Mouse (Mus musculus) embryonic facial prominence, embryonic 14.5 days (tissue): ENCODE measurements around the gene Gm5485. TPM values are rescaled to one million over a fixed set of nuclear protein-coding genes. Genes with fewer than 3 reads are reported as not detected.
A peak's percentile ranks its signal among the peaks of the same experiment; 100 is the strongest.

Experiments
- ATAC-seq: fragments of 200-750 bp; cut with Nextera tagmentation; 2 replicates; pipeline ENCODE4 v1.8.0; 2017; ENCODE audit warnings: low read depth, moderate number of reproducible peaks, moderate TSS enrichment
- DNase-seq: peaks from one replicate; pipeline ENCODE4 v3.0.0-alpha.2; 2015; ENCODE audit warnings: low spot score
- H3K27ac ChIP-seq: fragments of 300-500 bp; sonication (generic); replicated peaks from 2 replicates; pipeline ENCODE4 v1.5.1; 2014; ENCODE audit warnings: low read depth, mild to moderate bottlenecking, low read length, moderate library complexity
- H3K27me3 ChIP-seq: fragments of 300-500 bp; sonication (generic); replicated peaks from 2 replicates; pipeline ENCODE4 v1.6.1; 2014; ENCODE audit warnings: low read length; ENCODE audit not compliant: control insufficient read depth, insufficient read depth
- H3K36me3 ChIP-seq: fragments of 300-500 bp; sonication (generic); 2 replicates; pipeline ENCODE4 v1.6.1; 2014; ENCODE audit warnings: low read length, mixed read lengths; ENCODE audit not compliant: control insufficient read depth, insufficient read depth
- H3K4me1 ChIP-seq: fragments of 300-500 bp; sonication (generic); 2 replicates; pipeline ENCODE4 v1.6.1; 2014; ENCODE audit warnings: antibody characterized with exemption, low read length; ENCODE audit not compliant: control insufficient read depth, insufficient read depth
- H3K4me2 ChIP-seq: fragments of 300-500 bp; sonication (generic); 2 replicates; pipeline ENCODE4 v1.6.1; 2014; ENCODE audit warnings: low read depth, mild to moderate bottlenecking, low read length, moderate library complexity, mixed read lengths
- H3K4me3 ChIP-seq: fragments of 300-500 bp; sonication (generic); 2 replicates; pipeline ENCODE4 v1.5.1; 2014; ENCODE audit warnings: low read depth, mild to moderate bottlenecking, low read length
- H3K9ac ChIP-seq: fragments of 300-500 bp; sonication (generic); 2 replicates; pipeline ENCODE4 v1.6.1; 2014; ENCODE audit warnings: low read depth, mild to moderate bottlenecking, low read length, moderate library complexity, mixed read lengths
- H3K9me3 ChIP-seq: fragments of 300-500 bp; sonication (generic); 2 replicates; pipeline ENCODE4 v1.6.1; 2016; ENCODE audit warnings: low read length; ENCODE audit not compliant: control insufficient read depth
- WGBS: fragments of 180-500 bp; shearing (Covaris S2); extraction: QIAGEN DNeasy Blood & Tissue Kit; methylation state at CpG from one replicate; pipeline ENCODE4 v1.1.7; 2014; 5-methylcytosine and 5-hydroxymethylcytosine counted together
- polyA plus RNA-seq: library from polyadenylated mRNA; unstranded; fragments of >200 nt; fragmentation: Nextera tagmentation; extraction: Ambion mirVana; gene quantifications from 2 replicates; pipeline ENCODE4 v1.2.1, GENCODE M21; 2014

The Gm5485 gene
- polyA plus RNA-seq, 1 experiment from 2014 or later = not detected

DNA sequence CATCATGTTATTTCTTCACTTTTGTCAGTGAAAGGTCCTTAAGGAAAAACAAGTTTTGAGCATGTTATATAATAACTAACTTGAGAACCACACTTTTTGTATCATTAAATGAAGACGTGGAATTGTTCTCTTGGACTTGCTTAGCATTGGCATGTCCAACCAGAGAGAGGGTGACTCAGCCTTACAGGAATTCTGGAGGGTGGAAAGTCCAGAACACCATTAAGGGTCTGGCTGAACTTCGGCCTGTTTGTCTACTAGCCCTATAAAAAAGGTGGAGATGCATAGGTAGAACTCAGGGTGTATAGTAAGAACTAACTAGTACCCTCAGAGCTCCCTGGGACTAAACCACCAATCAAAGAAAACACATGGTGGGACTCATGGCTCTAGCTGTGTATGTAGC lies 16.9 kb downstream of the Gm5485 start:
- H3K4me2 ChIP-seq = no peak overlapping the region
- ATAC-seq (no peak), DNase-seq (no peak)
- H3K27ac ChIP-seq = no peak overlapping the region
- no peaks in the 10 kb centered on the region for H3K9me3 ChIP-seq
- H3K36me3 ChIP-seq = no peaks in the 10 kb centered on the region
- WGBS = 86% methylated on average over 2 of the region's 2 CpGs
- H3K9ac ChIP-seq = no peak overlapping the region
- no peak overlapping the region for H3K4me3 ChIP-seq
- H3K4me1 ChIP-seq = no peaks in the 10 kb centered on the region
- H3K27me3 ChIP-seq = no peaks in the 10 kb centered on the region

DNA sequence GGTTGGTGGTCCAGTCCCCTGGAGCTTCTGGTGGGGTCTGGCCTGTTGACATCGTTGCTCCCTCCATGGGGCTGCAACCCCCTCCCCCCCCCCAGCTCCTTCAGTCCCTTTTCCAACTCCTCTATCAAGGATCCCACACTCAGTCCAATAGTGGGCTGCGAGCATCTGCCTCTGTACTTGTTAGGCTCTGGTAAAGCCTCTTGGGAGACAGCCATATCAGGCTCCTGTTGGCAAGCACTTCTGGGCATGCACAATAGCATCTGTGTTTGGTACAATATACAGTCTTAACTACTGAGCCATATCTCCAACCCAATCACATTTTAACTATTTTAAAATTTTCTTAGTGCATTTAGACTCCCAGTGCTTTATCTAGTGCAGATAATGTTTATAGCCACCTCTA lies 25.2 kb downstream of the Gm5485 start:
- 69% methylated on average over 2 of the region's 2 CpGs for WGBS
- Histone ChIP-seq H3K36me3 (no peaks in the 10 kb centered on the region), H3K9me3 (no peaks in the 10 kb centered on the region), H3K27me3 (no peaks in the 10 kb centered on the region), H3K9ac (no peak overlapping the region), H3K4me1 (no peaks in the 10 kb centered on the region), H3K27ac (no peak overlapping the region), H3K4me3 (no peak overlapping the region), H3K4me2 (no peak overlapping the region)
- no peak for ATAC-seq
- DNase-seq = no peak

DNA sequence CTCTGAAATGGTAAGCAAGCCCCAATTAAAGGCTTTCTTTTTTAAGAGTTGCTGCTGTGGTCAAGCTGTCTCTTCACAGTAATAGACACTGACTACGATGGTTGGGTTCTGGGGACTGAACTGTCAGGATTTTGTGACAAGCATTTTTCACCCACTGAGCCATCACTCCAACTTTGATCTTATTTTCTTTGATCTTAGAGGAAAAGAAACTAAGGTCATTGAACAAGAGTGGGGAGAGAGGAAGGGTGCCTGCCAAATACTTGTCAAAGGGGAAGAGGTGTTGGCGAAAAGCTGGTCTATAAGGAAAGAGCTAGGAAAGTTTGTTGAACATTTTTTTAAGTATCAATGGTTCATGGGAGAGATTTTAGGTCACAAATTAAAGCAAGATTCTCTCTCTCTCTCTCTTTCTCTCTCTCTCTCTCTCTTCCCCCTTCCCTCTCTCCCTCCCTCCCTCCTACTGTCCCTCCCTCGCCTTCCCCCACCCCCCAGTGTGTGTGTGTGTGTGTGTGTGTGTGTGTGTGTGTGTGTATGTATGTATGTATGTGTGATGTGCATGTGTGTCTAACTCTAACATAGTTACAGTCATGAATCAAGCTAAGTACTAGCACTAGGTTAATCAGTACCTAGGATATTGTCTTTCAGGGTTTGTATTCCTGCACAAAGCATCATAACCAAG lies 28.5 kb downstream of the Gm5485 start:
- H3K4me2 ChIP-seq = no peak overlapping the region
- no peak overlapping the region for H3K27ac ChIP-seq
- no peak for DNase-seq
- ATAC-seq = no peak
- no peak overlapping the region for H3K9ac ChIP-seq
- WGBS = 71% methylated on average over 3 of the region's 3 CpGs
- H3K4me1 ChIP-seq = no peaks in the 10 kb centered on the region
- H3K4me3 ChIP-seq = no peak overlapping the region
- H3K27me3 ChIP-seq = no peaks in the 10 kb centered on the region
- H3K36me3 ChIP-seq = no peaks in the 10 kb centered on the region
- H3K9me3 ChIP-seq = no peaks in the 10 kb centered on the region

DNA sequence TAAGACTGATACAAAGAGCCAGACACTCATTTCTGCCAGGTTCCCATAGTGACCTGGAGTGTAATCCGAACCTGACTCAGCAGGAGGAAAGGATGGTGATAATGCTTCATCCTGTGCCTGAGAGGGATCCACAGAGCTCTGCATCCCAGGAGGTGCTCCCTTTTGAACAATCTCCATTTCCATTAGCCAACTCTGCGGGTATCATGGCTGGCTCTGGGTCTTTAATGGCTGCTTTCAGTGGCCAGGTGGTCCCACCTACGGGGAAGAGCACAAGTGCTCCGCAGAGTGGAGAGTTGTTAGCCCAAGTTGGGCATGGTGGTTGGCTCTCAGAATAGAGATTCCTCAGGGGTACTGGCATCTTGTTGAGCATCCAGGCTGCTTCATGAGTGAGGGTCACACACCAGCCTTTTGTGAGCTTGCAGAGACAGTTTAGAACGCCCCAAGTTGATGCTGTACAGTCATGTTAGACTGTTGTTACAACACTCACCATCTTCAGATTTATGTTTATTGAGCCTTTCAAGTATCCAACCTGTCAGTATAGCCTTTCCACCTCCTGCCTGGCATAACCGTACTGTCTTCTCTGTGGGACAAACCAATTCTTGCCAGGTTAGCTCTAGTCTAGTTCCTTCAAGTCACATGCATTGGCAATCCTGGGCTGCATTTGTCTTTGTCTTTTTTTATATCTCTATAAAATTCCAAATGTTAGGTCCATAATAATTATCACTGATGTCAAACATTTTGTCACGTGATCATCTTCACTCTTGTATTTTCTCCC lies 38.3 kb downstream of the Gm5485 start:
- no peaks in the 10 kb centered on the region for H3K36me3 ChIP-seq
- no peak for ATAC-seq
- H3K4me2 ChIP-seq = no peak overlapping the region
- H3K27me3 ChIP-seq = no peaks in the 10 kb centered on the region
- WGBS = 79% methylated on average over 7 of the region's 7 CpGs
- H3K27ac ChIP-seq = no peak overlapping the region
- DNase-seq = no peak
- H3K4me3 ChIP-seq = no peak overlapping the region
- no peaks in the 10 kb centered on the region for H3K4me1 ChIP-seq
- H3K9me3 ChIP-seq = no peaks in the 10 kb centered on the region
- H3K9ac ChIP-seq = no peak overlapping the region

DNA sequence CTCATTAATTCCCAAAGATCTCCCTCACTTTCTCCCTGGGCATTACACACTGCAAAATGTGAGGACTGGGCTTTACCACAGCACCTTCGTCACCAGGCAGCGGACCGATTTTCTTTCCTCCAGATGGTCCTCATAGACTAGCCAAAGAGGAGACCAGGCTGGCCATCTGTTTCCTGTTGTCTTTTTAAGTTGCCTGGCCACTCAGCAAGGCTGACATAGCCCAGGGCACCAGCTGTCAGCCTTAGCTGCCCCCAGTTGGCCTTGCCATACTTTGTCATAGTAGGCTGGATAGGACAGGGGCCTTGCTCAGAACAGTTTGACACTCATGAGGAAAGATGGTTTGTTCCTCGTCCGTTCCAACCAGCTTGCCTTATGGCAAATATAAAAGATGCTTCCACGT lies 39.8 kb downstream of the Gm5485 start:
- Histone ChIP-seq H3K27me3 (no peaks in the 10 kb centered on the region), H3K4me1 (no peaks in the 10 kb centered on the region), H3K27ac (no peak overlapping the region), H3K9me3 (no peaks in the 10 kb centered on the region), H3K36me3 (no peaks in the 10 kb centered on the region), H3K4me2 (no peak overlapping the region), H3K4me3 (no peak overlapping the region), H3K9ac (no peak overlapping the region)
- DNase-seq (peak; percentile 2), ATAC-seq (no peak)
- 54% methylated on average over 6 of the region's 6 CpGs for WGBS

DNA sequence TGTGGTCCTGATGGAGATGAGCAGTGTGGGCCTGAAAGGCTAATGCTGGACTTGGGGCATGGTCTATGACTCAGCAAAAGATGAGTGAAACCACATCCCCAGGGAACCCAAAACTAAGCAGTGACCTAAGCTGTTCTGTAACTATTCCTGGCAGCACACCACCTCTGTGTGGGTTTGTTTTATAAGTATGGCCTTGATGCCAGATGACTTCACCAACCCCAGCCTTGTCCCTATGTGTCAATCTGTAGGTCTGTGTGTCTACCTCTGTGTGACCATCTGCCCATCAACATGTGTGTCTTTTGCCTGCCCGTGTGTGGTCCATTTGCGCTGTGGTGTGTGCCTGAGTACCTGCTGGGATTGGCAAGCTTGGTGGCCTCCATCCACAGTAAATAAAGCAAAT lies 44.1 kb downstream of the Gm5485 start:
- no peaks in the 10 kb centered on the region for H3K36me3 ChIP-seq
- H3K4me3 ChIP-seq = no peak overlapping the region
- no peak overlapping the region for H3K27ac ChIP-seq
- H3K27me3 ChIP-seq = no peaks in the 10 kb centered on the region
- DNase-seq (no peak), ATAC-seq (no peak)
- no peak overlapping the region for H3K4me2 ChIP-seq
- H3K9ac ChIP-seq = no peak overlapping the region
- 93% methylated on average over 2 of the region's 2 CpGs for WGBS
- H3K9me3 ChIP-seq = 0 out of 2 replicates have a peak, but pooled peaks cover 2% of the 10 kb centered on the region
- H3K4me1 ChIP-seq = no peaks in the 10 kb centered on the region

DNA sequence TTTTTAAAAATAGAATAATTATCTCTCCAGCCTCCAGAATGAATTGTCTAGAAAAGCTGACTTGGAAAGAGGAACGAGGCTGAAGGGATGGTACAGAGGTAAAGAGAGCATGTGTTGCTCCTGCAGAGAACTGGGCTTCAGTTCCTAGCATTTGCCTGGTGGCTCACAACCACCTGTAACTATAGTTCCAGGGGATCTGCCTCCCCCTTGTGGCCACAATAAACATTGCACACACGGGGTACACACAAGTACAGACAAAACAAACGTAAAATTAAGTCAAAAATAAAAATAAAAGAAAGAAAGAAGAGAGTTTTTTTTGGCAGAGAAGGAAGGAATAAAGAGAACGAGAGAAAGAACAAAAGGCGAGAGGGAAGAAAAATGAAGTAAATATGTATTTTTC lies 45.4 kb downstream of the Gm5485 start:
- Histone ChIP-seq H3K27me3 (no peaks in the 10 kb centered on the region), H3K36me3 (no peaks in the 10 kb centered on the region), H3K9me3 (0 out of 2 replicates have a peak, but pooled peaks cover 2% of the 10 kb centered on the region), H3K9ac (no peak overlapping the region), H3K4me1 (no peaks in the 10 kb centered on the region), H3K4me3 (no peak overlapping the region), H3K4me2 (no peak overlapping the region), H3K27ac (no peak overlapping the region)
- 88% methylated on average over 5 of the region's 5 CpGs for WGBS
- DNase-seq (no peak), ATAC-seq (no peak)

DNA sequence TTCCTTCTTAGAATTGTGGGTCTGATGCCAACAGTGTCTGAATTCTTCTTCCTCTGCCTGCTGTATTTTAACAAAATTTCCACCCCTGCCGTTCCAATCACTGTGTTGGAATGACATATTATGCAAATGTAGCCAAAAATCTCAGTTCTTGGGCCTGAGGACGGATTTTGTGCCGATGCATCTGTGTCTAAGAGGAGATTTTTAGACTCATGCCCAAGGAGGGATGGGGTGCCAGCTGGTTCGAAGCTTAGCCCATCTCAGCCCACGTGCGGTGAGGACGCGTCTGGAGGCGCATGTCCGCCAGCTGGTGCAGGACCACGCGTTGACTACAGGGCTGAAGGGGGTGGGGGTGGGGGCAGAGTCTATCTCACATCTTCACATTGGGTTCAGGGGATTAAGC lies 51.3 kb downstream of the Gm5485 start:
- DNase-seq (no peak), ATAC-seq (no peak)
- no peaks in the 10 kb centered on the region for H3K4me1 ChIP-seq
- H3K27me3 ChIP-seq = no peaks in the 10 kb centered on the region
- no peaks in the 10 kb centered on the region for H3K36me3 ChIP-seq
- H3K4me2 ChIP-seq = no peak overlapping the region
- no peak overlapping the region for H3K27ac ChIP-seq
- no peak overlapping the region for H3K9ac ChIP-seq
- no peaks in the 10 kb centered on the region for H3K9me3 ChIP-seq
- H3K4me3 ChIP-seq = no peak overlapping the region
- 90% methylated on average over 12 of the region's 12 CpGs for WGBS

DNA sequence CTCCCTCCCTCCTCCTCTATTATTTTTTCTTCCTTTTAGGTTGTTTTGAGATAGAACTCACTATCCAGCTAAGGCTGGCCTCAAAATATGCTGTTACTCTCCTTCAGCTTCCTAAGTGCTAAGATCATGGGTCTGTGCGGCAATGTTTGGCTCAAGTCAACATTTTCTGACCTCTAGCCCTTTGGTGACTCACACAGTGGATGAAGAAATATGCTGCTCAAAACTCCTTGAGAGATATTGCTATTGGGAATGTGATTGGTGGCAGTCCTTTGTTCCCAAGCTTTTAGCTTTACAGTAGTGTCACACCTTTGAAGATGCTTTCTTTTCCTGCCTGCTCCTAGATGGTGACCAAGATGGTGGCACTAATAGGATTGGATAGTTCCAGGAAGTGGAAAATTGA lies 55.8 kb downstream of the Gm5485 start:
- DNase-seq (no peak), ATAC-seq (no peak)
- 94% methylated on average over 1 of the region's 1 CpGs for WGBS
- Histone ChIP-seq H3K4me3 (no peak overlapping the region), H3K27me3 (no peaks in the 10 kb centered on the region), H3K4me2 (no peak overlapping the region), H3K9me3 (no peaks in the 10 kb centered on the region), H3K4me1 (no peaks in the 10 kb centered on the region), H3K9ac (no peak overlapping the region), H3K27ac (no peak overlapping the region), H3K36me3 (no peaks in the 10 kb centered on the region)
